1 mouse cellular context compared by ENCODE assay signal in the genomic region with DNA sequence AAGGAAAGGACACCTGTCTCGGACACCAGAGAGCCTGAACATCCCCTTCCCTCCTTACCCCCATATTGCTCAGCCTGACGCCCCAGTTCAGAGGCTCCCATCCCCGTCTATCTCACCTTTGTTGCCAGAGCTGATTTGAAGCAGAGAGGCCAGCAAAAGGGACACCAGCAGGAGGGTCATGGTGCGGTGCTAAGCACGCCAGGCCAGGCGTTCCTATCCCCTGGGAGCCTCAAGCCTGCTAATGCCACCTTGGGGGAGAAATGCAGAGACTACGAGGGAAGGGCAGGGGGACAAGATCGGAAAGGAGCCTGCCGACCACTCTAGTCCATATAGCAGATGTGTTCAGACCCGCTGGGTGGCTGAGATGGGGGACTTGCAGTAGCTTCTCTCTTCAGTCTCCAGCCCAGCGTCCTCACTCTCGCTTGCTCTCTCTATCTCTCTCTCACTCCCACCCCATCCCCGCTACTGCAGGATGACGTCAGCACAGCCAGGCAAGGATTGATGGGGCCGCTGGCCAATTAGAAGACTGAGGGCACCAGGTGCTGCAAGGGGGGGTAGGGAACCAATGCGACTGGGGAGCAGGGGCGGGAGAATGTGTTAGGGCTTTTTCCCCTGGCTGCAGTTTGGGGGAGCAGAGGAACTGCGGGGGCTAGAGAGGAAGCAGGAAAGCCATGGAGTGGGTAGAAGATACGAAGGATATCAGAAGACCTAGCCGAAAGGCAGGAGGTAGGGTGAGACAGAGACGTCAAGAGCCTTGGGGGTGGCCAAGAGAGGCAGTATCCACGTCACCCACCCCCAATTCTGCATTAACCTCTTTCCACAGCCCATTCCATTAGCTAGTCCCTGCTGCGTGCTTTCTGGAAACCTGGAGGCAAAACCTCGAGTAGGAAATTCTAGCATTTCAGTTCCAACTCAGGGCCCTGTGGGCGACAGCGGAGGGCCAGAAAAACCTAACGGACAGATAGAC.
TF ChIP-seq lines count a peak whose summit lies in the region.

Clstn3 (minus strand) TSS at position 490 of the 967 bp plus-strand sequence.

TF ChIP-seq in MEL, 35 proteins besides CTCF, POLR2A, EP300 and RAD21 (continued from another document):
- TF ChIP-seq MXI1 (IDR thresholded peaks at IDR 0.05; ENCODE audit: low read depth, low read length) = peak; percentile 44; the same call in 1 of the 2 replicates
- TF ChIP-seq MAFK (IDR thresholded peaks at IDR 0.05; ENCODE audit: borderline replicate concordance, low read depth, low read length) = no peak
- TF ChIP-seq NELFE (IDR thresholded peaks at IDR 0.05; ENCODE audit: low read depth, low read length) = peak; percentile 73
- peak; percentile 51; the same call in 1 of the 2 replicates for TF ChIP-seq KAT2A (conservative IDR thresholded peaks at IDR 0.05; ENCODE audit: low read depth, low read length)
